Mouse (Mus musculus) lung, embryonic 15.5 days (tissue): ENCODE data around the gene Pbx3. TPM values are rescaled to one million over a fixed set of nuclear protein-coding genes. Genes with fewer than 3 reads are reported as not detected.

ENCODE experiments used
- ATAC-seq: fragments of 200-750 bp; cut with Nextera tagmentation; 2 replicates; pipeline ENCODE4 v1.8.0; 2017; ENCODE audit warnings: moderate number of reproducible peaks, borderline replicate concordance; ENCODE audit not compliant: low FRiP score, low TSS enrichment; ENCODE audit errors: extremely low read depth
- H3K27ac ChIP-seq: fragments of 300-500 bp; sonication (generic); 2 replicates; pipeline ENCODE4 v1.5.1; 2015; ENCODE audit warnings: moderate library complexity, mild to moderate bottlenecking, inconsistent platforms
- H3K27me3 ChIP-seq: fragments of 300-500 bp; sonication (generic); 2 replicates; pipeline ENCODE4 v1.6.1; 2015; ENCODE audit warnings: inconsistent platforms
- H3K36me3 ChIP-seq: fragments of 300-500 bp; sonication (generic); 2 replicates; pipeline ENCODE4 v1.6.1; 2015; ENCODE audit warnings: inconsistent platforms
- H3K4me1 ChIP-seq: fragments of 300-500 bp; sonication (generic); 2 replicates; pipeline ENCODE4 v1.6.1; 2015; ENCODE audit warnings: inconsistent platforms
- H3K4me2 ChIP-seq: fragments of 300-500 bp; sonication (generic); 2 replicates; pipeline ENCODE4 v1.6.1; 2015; ENCODE audit warnings: inconsistent platforms, mild to moderate bottlenecking, moderate library complexity
- H3K4me3 ChIP-seq: fragments of 300-500 bp; sonication (generic); 2 replicates; pipeline ENCODE4 v1.5.1; 2015; ENCODE audit warnings: mild to moderate bottlenecking, inconsistent platforms
- H3K9ac ChIP-seq: fragments of 300-500 bp; sonication (generic); 2 replicates; pipeline ENCODE4 v1.6.1; 2015; ENCODE audit warnings: inconsistent platforms
- H3K9me3 ChIP-seq: fragments of 300-500 bp; sonication (generic); 2 replicates; pipeline ENCODE4 v1.6.1; 2016; ENCODE audit warnings: inconsistent platforms
- WGBS: fragments of 180-500 bp; shearing (Covaris S2); methylation state at CpG from one replicate; pipeline ENCODE4 v1.1.7; 2015; 5-methylcytosine and 5-hydroxymethylcytosine counted together
- polyA plus RNA-seq: library from polyadenylated mRNA; unstranded; fragments of >200 nt; fragmentation: Nextera tagmentation; extraction: Ambion mirVana; gene quantifications from 2 replicates; pipeline ENCODE4 v1.2.1, GENCODE M21; 2015

Pbx3 gene
- polyA plus RNA-seq, 1 experiment from 2014 or later: 28.6 TPM

- no peaks in the 10 kb centered on the region for H3K36me3 ChIP-seq
- no peaks in the 10 kb centered on the region for H3K27me3 ChIP-seq
- no peak overlapping the region for H3K4me2 ChIP-seq
- 58% methylated on average over 2 of the region's 2 CpGs for WGBS
- no peak for ATAC-seq
- H3K27ac ChIP-seq: no peak overlapping the region
- H3K9me3 ChIP-seq: no peaks in the 10 kb centered on the region
- H3K4me3 ChIP-seq: no peak overlapping the region
- peaks cover 3% of the 10 kb centered on the region for H3K4me1 ChIP-seq
- H3K9ac ChIP-seq: no peak overlapping the region
These were observed 88.7 kb downstream of the Pbx3 start for GRCm38 (mm10) chr2:34284239-34284638.

- 70% methylated on average over 3 of the region's 3 CpGs for WGBS
- no peaks in the 10 kb centered on the region for H3K27me3 ChIP-seq
- H3K4me1 ChIP-seq: peaks cover 13% of the 10 kb centered on the region
- H3K9ac ChIP-seq: no peak overlapping the region
- no peak for ATAC-seq
- H3K9me3 ChIP-seq: no peaks in the 10 kb centered on the region
- no peak overlapping the region for H3K4me3 ChIP-seq
- H3K27ac ChIP-seq: no peak overlapping the region
- no peaks in the 10 kb centered on the region for H3K36me3 ChIP-seq
- no peak overlapping the region for H3K4me2 ChIP-seq
These were observed 91.9 kb downstream of the Pbx3 start for GRCm38 (mm10) chr2:34280996-34281395.

GRCm38 (mm10) chr2:34279726-34280125, 93.2 kb downstream of the Pbx3 start:
- WGBS: 43% methylated on average over 6 of the region's 6 CpGs
- H3K4me1 ChIP-seq: peaks cover 17% of the 10 kb centered on the region
- no peak for ATAC-seq

GRCm38 (mm10) chr2:34275630-34276193, 97.2 kb downstream of the Pbx3 start:
- ATAC-seq: no peak
- Histone ChIP-seq H3K4me1 (peaks cover 20% of the 10 kb centered on the region), H3K27ac (no peak overlapping the region), H3K4me3 (no peak overlapping the region), H3K27me3 (no peaks in the 10 kb centered on the region), H3K9ac (no peak overlapping the region), H3K9me3 (no peaks in the 10 kb centered on the region), H3K36me3 (no peaks in the 10 kb centered on the region), H3K4me2 (no peak overlapping the region)
- whole genome bisulfite sequencing: 74% methylated on average over 10 of the region's 10 CpGs

More at GRCm38 (mm10) chr2:34279726-34280125, 93.2 kb downstream of the Pbx3 start:
- Histone ChIP-seq H3K4me3 (no peak overlapping the region), H3K27ac (no peak overlapping the region), H3K9ac (no peak overlapping the region), H3K27me3 (no peaks in the 10 kb centered on the region), H3K36me3 (no peaks in the 10 kb centered on the region), H3K9me3 (no peaks in the 10 kb centered on the region), H3K4me2 (no peak overlapping the region)

GRCm38 (mm10) chr2:34262046-34262445, 110.9 kb downstream of the Pbx3 start:
- no peak overlapping the region for H3K27ac ChIP-seq
- no peak overlapping the region for H3K4me2 ChIP-seq
- peaks cover 16% of the 10 kb centered on the region for H3K4me1 ChIP-seq
- no peaks in the 10 kb centered on the region for H3K36me3 ChIP-seq
- H3K9me3 ChIP-seq: no peaks in the 10 kb centered on the region
- no peak overlapping the region for H3K9ac ChIP-seq
- ATAC-seq: no peak
- H3K27me3 ChIP-seq: no peaks in the 10 kb centered on the region
- no peak overlapping the region for H3K4me3 ChIP-seq

GRCm38 (mm10) chr2:34260653-34261076, 112.3 kb downstream of the Pbx3 start:
- no peak for ATAC-seq

GRCm38 (mm10) chr2:34258256-34258655, 114.7 kb downstream of the Pbx3 start:
- Histone ChIP-seq H3K9me3 (no peaks in the 10 kb centered on the region), H3K4me2 (no peak overlapping the region), H3K4me1 (peaks cover 43% of the 10 kb centered on the region), H3K36me3 (no peaks in the 10 kb centered on the region), H3K27ac (no peak overlapping the region), H3K27me3 (no peaks in the 10 kb centered on the region), H3K9ac (no peak overlapping the region), H3K4me3 (no peak overlapping the region)
- no peak for ATAC-seq
- WGBS: 41% methylated on average over 2 of the region's 2 CpGs

More at GRCm38 (mm10) chr2:34260653-34261076, 112.3 kb downstream of the Pbx3 start:
- 54% methylated on average over 4 of the region's 4 CpGs for WGBS
- no peaks in the 10 kb centered on the region for H3K27me3 ChIP-seq
- no peak overlapping the region for H3K9ac ChIP-seq
- peaks cover 27% of the 10 kb centered on the region for H3K4me1 ChIP-seq
- no peaks in the 10 kb centered on the region for H3K9me3 ChIP-seq
- H3K4me2 ChIP-seq: no peak overlapping the region
- no peak overlapping the region for H3K27ac ChIP-seq
- H3K4me3 ChIP-seq: no peak overlapping the region
- no peaks in the 10 kb centered on the region for H3K36me3 ChIP-seq

- Histone ChIP-seq H3K4me1 (peaks cover 50% of the 10 kb centered on the region), H3K9me3 (no peaks in the 10 kb centered on the region), H3K4me2 (no peak overlapping the region), H3K4me3 (no peak overlapping the region), H3K27me3 (no peaks in the 10 kb centered on the region), H3K27ac (peak overlapping the region; percentile 33; the same call in 1 of the 2 replicates), H3K9ac (no peak overlapping the region), H3K36me3 (no peaks in the 10 kb centered on the region)
- peak; percentile 87; the same call in 1 of the 2 replicates for ATAC-seq
- WGBS: 23% methylated on average over 2 of the region's 2 CpGs
These were observed 115.3 kb downstream of the Pbx3 start for GRCm38 (mm10) chr2:34257611-34258010.

GRCm38 (mm10) chr2:34256000-34256553, 116.9 kb downstream of the Pbx3 start:
- Histone ChIP-seq H3K9me3 (no peaks in the 10 kb centered on the region), H3K9ac (no peak overlapping the region), H3K36me3 (no peaks in the 10 kb centered on the region), H3K4me3 (no peak overlapping the region), H3K4me2 (no peak overlapping the region), H3K27ac (no peak overlapping the region), H3K4me1 (peaks cover 59% of the 10 kb centered on the region), H3K27me3 (no peaks in the 10 kb centered on the region)
- 62% methylated on average over 6 of the region's 6 CpGs for WGBS
- no peak for ATAC-seq

GRCm38 (mm10) chr2:34253627-34254026, 119.3 kb downstream of the Pbx3 start:
- Histone ChIP-seq H3K4me3 (no peak overlapping the region), H3K9ac (no peak overlapping the region), H3K36me3 (no peaks in the 10 kb centered on the region), H3K9me3 (no peaks in the 10 kb centered on the region), H3K27me3 (no peaks in the 10 kb centered on the region), H3K4me1 (peaks cover 61% of the 10 kb centered on the region), H3K27ac (peak overlapping the region; percentile 46), H3K4me2 (no peak overlapping the region)
- WGBS: 2% methylated on average over 1 of the region's 1 CpGs
- 0 out of 2 replicates have a peak, but pooled peaks have one; percentile 15 for ATAC-seq

- WGBS: 8% methylated on average over 1 of the region's 1 CpGs
- Histone ChIP-seq H3K4me2 (no peak overlapping the region), H3K9me3 (no peaks in the 10 kb centered on the region), H3K36me3 (no peaks in the 10 kb centered on the region), H3K4me1 (peaks cover 57% of the 10 kb centered on the region), H3K4me3 (no peak overlapping the region), H3K27me3 (no peaks in the 10 kb centered on the region), H3K9ac (no peak overlapping the region), H3K27ac (peak overlapping the region; percentile 46)
- no peak for ATAC-seq
These were observed 119.8 kb downstream of the Pbx3 start for GRCm38 (mm10) chr2:34253111-34253510.

- no peak overlapping the region for H3K4me3 ChIP-seq
- H3K4me2 ChIP-seq: no peak overlapping the region
- peaks cover 50% of the 10 kb centered on the region for H3K4me1 ChIP-seq
- H3K9me3 ChIP-seq: no peaks in the 10 kb centered on the region
- 0 out of 2 replicates have a peak, but pooled peaks have one; percentile 31 for ATAC-seq
- WGBS: 32% methylated on average over 3 of the region's 3 CpGs
- H3K9ac ChIP-seq: no peak overlapping the region
- H3K27ac ChIP-seq: peak overlapping the region; percentile 14
- H3K36me3 ChIP-seq: no peaks in the 10 kb centered on the region
- no peaks in the 10 kb centered on the region for H3K27me3 ChIP-seq
These were observed 120.7 kb downstream of the Pbx3 start for GRCm38 (mm10) chr2:34252286-34252685.
